Mouse (Mus musculus) liver, embryonic 15.5 days (tissue): ENCODE data around the gene Ppie. TPM values are rescaled to one million over a fixed set of nuclear protein-coding genes. Genes with fewer than 3 reads are reported as not detected.
"Not testable (repeated sequence)": the region's sequence is repeated elsewhere in the genome, so short reads cannot be mapped to it uniquely, and the experiment has no call there.

Experiments used
- ATAC-seq: fragments of 200-750 bp; cut with Nextera tagmentation; 2 replicates; pipeline ENCODE4 v1.8.0; 2017; ENCODE audit warnings: moderate number of reproducible peaks, mild to moderate bottlenecking, moderate library complexity; ENCODE audit not compliant: insufficient read depth
- H3K27ac ChIP-seq: fragments of 300-500 bp; sonication (generic); replicated peaks from 2 replicates; pipeline ENCODE4 v1.5.1; 2015; ENCODE audit warnings: mild to moderate bottlenecking, inconsistent platforms
- H3K27me3 ChIP-seq: fragments of 300-500 bp; sonication (generic); 2 replicates; pipeline ENCODE4 v1.6.1; 2015; ENCODE audit warnings: mild to moderate bottlenecking, inconsistent platforms
- H3K36me3 ChIP-seq: fragments of 300-500 bp; sonication (generic); replicated peaks from 2 replicates; pipeline ENCODE4 v1.6.1; 2015; ENCODE audit warnings: moderate library complexity, mild to moderate bottlenecking, inconsistent platforms
- H3K4me1 ChIP-seq: fragments of 300-500 bp; sonication (generic); replicated peaks from 2 replicates; pipeline ENCODE4 v1.6.1; 2015; ENCODE audit warnings: inconsistent platforms
- H3K4me2 ChIP-seq: fragments of 300-500 bp; sonication (generic); 2 replicates; pipeline ENCODE4 v1.6.1; 2015; ENCODE audit warnings: moderate library complexity, mild to moderate bottlenecking, inconsistent platforms
- H3K4me3 ChIP-seq: fragments of 300-500 bp; sonication (generic); replicated peaks from 2 replicates; pipeline ENCODE4 v1.5.1; 2015; ENCODE audit warnings: mild to moderate bottlenecking, inconsistent platforms
- H3K9ac ChIP-seq: fragments of 300-500 bp; sonication (generic); 2 replicates; pipeline ENCODE4 v1.6.1; 2015; ENCODE audit warnings: moderate library complexity, mild to moderate bottlenecking, inconsistent platforms
- H3K9me3 ChIP-seq: fragments of 300-500 bp; sonication (generic); replicated peaks from 2 replicates; pipeline ENCODE4 v1.6.1; 2016; ENCODE audit warnings: inconsistent platforms
- WGBS: fragments of 180-500 bp; shearing (Covaris S2); methylation state at CpG from one replicate; pipeline ENCODE4 v1.1.7; 2015; ENCODE audit warnings: mixed read lengths; ENCODE audit not compliant: insufficient replicate concordance; 5-methylcytosine and 5-hydroxymethylcytosine counted together
- polyA plus RNA-seq: library from polyadenylated mRNA; unstranded; fragments of >200 nt; fragmentation: Nextera tagmentation; extraction: Ambion mirVana; gene quantifications from 2 replicates; pipeline ENCODE4 v1.2.1, GENCODE M21; 2015

The Ppie gene
- polyA plus RNA-seq = 36.8 TPM in 2 replicates

- ATAC-seq = peak; percentile 93
- under 1% methylated on average over 34 of the region's 34 CpGs for WGBS
- Histone ChIP-seq H3K4me3 (peak within 1 kb of the TSS; percentile 73), H3K9me3 (no peaks in the 10 kb centered on the region), H3K36me3 (peaks cover 24% of the 10 kb centered on the region), H3K27ac (peak within 1 kb of the TSS; percentile 78), H3K4me1 (peaks cover 24% of the 10 kb centered on the region), H3K27me3 (0 out of 2 replicates have a peak, but pooled peaks cover 4% of the 10 kb centered on the region), H3K9ac (peak within 1 kb of the TSS; percentile 60), H3K4me2 (peak within 1 kb of the TSS; percentile 84)
Measured at GRCm38 (mm10) chr4:123139513-123140154, at the start of gene Ppie. TSS of gene Ppie (minus strand) at chr4:123139951.

GRCm38 (mm10) chr4:123184816-123185215 lies 45.1 kb upstream of the Ppie start:
- ATAC-seq = no peak
- Histone ChIP-seq H3K27ac (no peak overlapping the region), H3K4me2 (no peak overlapping the region), H3K4me3 (no peak overlapping the region), H3K4me1 (peaks cover 14% of the 10 kb centered on the region), H3K9ac (no peak overlapping the region), H3K9me3 (no peaks in the 10 kb centered on the region), H3K36me3 (no peaks in the 10 kb centered on the region), H3K27me3 (peaks cover 74% of the 10 kb centered on the region)
- WGBS = 35% methylated on average over 3 of the region's 3 CpGs

GRCm38 (mm10) chr4:123183239-123184056 lies 43.7 kb upstream of the Ppie start:
- H3K9ac ChIP-seq = no peak overlapping the region
- WGBS = 8% methylated on average over 44 of the region's 44 CpGs

GRCm38 (mm10) chr4:123182328-123183238 lies 42.8 kb upstream of the Ppie start, which contains the start of gene Hpcal4:
TSS of gene Hpcal4 (plus strand) at chr4:123183227.
- Histone ChIP-seq H3K36me3 (no peaks in the 10 kb centered on the region), H3K27ac (no peak within 1 kb of the TSS), H3K9ac (no peak within 1 kb of the TSS), H3K4me1 (peaks cover 14% of the 10 kb centered on the region), H3K4me3 (peak within 1 kb of the TSS; percentile 37), H3K9me3 (no peaks in the 10 kb centered on the region), H3K27me3 (peaks cover 86% of the 10 kb centered on the region), H3K4me2 (peak within 1 kb of the TSS; percentile 59)
- 2% methylated on average over 44 of the region's 44 CpGs for WGBS
- no peak for ATAC-seq

More at GRCm38 (mm10) chr4:123183239-123184056, 43.7 kb upstream of the Ppie start:
- Histone ChIP-seq H3K4me1 (peaks cover 14% of the 10 kb centered on the region), H3K36me3 (no peaks in the 10 kb centered on the region), H3K27ac (no peak overlapping the region), H3K27me3 (peaks cover 81% of the 10 kb centered on the region), H3K9me3 (no peaks in the 10 kb centered on the region), H3K4me2 (peak overlapping the region; percentile 59), H3K4me3 (peak overlapping the region; percentile 37)
- peak; percentile 79 for ATAC-seq

- Histone ChIP-seq H3K9me3 (no peaks in the 10 kb centered on the region), H3K4me3 (no peak overlapping the region), H3K4me2 (no peak overlapping the region), H3K36me3 (no peaks in the 10 kb centered on the region), H3K4me1 (no peaks in the 10 kb centered on the region), H3K9ac (no peak overlapping the region), H3K27me3 (peaks cover 40% of the 10 kb centered on the region), H3K27ac (no peak overlapping the region)
- no peak for ATAC-seq
Measured at GRCm38 (mm10) chr4:123171811-123172210, 32.1 kb upstream of the Ppie start.

GRCm38 (mm10) chr4:123164157-123164556 lies 24.4 kb upstream of the Ppie start:
- Histone ChIP-seq H3K36me3 (no peaks in the 10 kb centered on the region), H3K27me3 (peaks cover 15% of the 10 kb centered on the region), H3K9ac (no peak overlapping the region), H3K27ac (no peak overlapping the region), H3K4me2 (no peak overlapping the region), H3K9me3 (no peaks in the 10 kb centered on the region), H3K4me3 (no peak overlapping the region), H3K4me1 (0 out of 2 replicates have a peak, but pooled peaks cover 8% of the 10 kb centered on the region)
- WGBS = 73% methylated on average over 15 of the region's 15 CpGs
- ATAC-seq = no peak

GRCm38 (mm10) chr4:123162305-123162917 lies 22.7 kb upstream of the Ppie start:
- Histone ChIP-seq H3K4me3 (no peak overlapping the region), H3K36me3 (no peaks in the 10 kb centered on the region), H3K4me2 (no peak overlapping the region), H3K9ac (no peak overlapping the region), H3K4me1 (0 out of 2 replicates have a peak, but pooled peaks cover 8% of the 10 kb centered on the region), H3K9me3 (no peaks in the 10 kb centered on the region), H3K27ac (no peak overlapping the region), H3K27me3 (peaks cover 15% of the 10 kb centered on the region)
- no peak for ATAC-seq
- 5% methylated on average over 15 of the region's 15 CpGs for WGBS

GRCm38 (mm10) chr4:123161251-123161650 lies 21.5 kb upstream of the Ppie start:
- H3K36me3 ChIP-seq, H3K9ac ChIP-seq, H3K4me1 ChIP-seq, H3K9me3 ChIP-seq, H3K4me2 ChIP-seq, ATAC-seq, H3K4me3 ChIP-seq, H3K27ac ChIP-seq: not testable (repeated sequence)
- 69% methylated on average over 3 of the region's 3 CpGs for WGBS
- H3K27me3 ChIP-seq = peaks cover 15% of the 10 kb centered on the region

GRCm38 (mm10) chr4:123160571-123160970 lies 20.8 kb upstream of the Ppie start:
- Histone ChIP-seq H3K4me2 (no peak overlapping the region), H3K4me1 (0 out of 2 replicates have a peak, but pooled peaks cover 8% of the 10 kb centered on the region), H3K36me3 (no peaks in the 10 kb centered on the region), H3K9ac (no peak overlapping the region), H3K4me3 (no peak overlapping the region), H3K9me3 (no peaks in the 10 kb centered on the region), H3K27me3 (peaks cover 15% of the 10 kb centered on the region), H3K27ac (no peak overlapping the region)
- ATAC-seq = no peak
- 41% methylated on average over 6 of the region's 6 CpGs for WGBS

GRCm38 (mm10) chr4:123155840-123156239 lies 16.1 kb upstream of the Ppie start:
- no peak overlapping the region for H3K4me2 ChIP-seq
- no peak overlapping the region for H3K4me3 ChIP-seq
- no peak for ATAC-seq
- no peaks in the 10 kb centered on the region for H3K36me3 ChIP-seq
- no peaks in the 10 kb centered on the region for H3K4me1 ChIP-seq
- no peaks in the 10 kb centered on the region for H3K9me3 ChIP-seq
- H3K9ac ChIP-seq = no peak overlapping the region
- H3K27ac ChIP-seq = no peak overlapping the region
- H3K27me3 ChIP-seq = no peaks in the 10 kb centered on the region; the same call in 1 of the 2 replicates
